Mouse (Mus musculus) right cerebral cortex, adult 18-20 months (tissue): ENCODE measurements at regions not wholly inside any gene's neighbourhood (a gene's known extent, or its start where the extent isn't known, plus 50 kb on each side); places are given as distances from the start of the nearest gene placed in this dataset.
A peak's percentile ranks its signal among the peaks of the same experiment; 100 is the strongest.

Source experiments
- DNase-seq: peaks from one replicate; pipeline ENCODE4 v3.0.0; 2022; ENCODE audit warnings: mixed read lengths

DNA sequence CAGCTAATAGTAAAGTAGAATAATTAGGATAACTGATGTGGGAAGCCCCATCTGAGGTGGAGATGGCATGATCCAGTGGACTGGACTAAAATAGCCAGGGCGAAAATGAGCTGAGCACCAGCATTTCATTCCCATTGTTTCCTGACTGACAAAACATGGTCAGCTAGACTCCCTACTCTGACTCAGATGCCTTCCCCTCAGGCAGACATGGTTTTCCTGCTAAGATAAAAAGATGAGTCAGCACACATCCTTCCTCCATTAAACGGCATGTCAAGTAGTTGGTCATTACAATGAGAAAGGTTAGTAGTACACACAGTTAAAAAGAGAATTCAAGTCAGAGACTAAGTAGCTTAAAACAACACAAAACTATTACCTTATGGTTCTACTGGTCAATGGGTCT lies 939.7 kb upstream of the Lrrc4c start:
- no peak for DNase-seq

DNA sequence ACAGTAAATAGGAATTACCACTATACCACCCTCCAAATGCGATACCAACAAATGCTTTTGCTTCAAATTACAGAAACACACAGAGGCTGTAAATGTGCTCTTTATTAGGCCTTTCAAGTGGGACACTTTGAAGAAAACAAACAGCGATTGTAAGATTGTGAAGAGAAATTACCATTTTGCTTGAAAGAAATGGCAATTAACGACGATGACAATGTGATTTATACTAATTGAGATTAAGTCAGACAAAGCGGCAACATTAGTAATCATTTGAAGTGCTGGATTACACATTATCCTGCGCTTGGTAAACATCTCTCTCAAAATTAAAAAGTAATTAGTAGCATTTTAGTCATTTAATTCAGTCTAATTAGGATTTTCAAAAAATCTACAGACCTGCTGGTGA lies 938.5 kb upstream of the Api5 start:
- no peak for DNase-seq

GRCm38 (mm10) chr2:95366824-95367715 lies 929.1 kb upstream of the Api5 start:
- DNase-seq: peak; percentile 23
